Mouse (Mus musculus): Measurements from ENCODE around the gene Nek9. TPM values are rescaled to one million over a fixed set of nuclear protein-coding genes. Genes with fewer than 3 reads are reported as not detected.

Gene Nek9
- polyA plus RNA-seq, 1 experiment from 2014 or later: 29.1 TPM

Other genes starting within 250 kb of the Nek9 start
- gene Prox2, start 228.6 kb downstream of the Nek9 start, polyA plus RNA-seq (2015; fragmentation: Nextera tagmentation; extraction: Ambion mirVana): 3.6 and 4.1 TPM in 2 replicates
- 105 and 110 TPM in 2 replicates for gene Dlst, start 228.5 kb downstream of the Nek9 start, polyA plus RNA-seq (2015; fragmentation: Nextera tagmentation; extraction: Ambion mirVana)
- 0.31 and 0.33 TPM in 2 replicates for gene Rps6kl1, start 188.1 kb downstream of the Nek9 start, polyA plus RNA-seq (2015; fragmentation: Nextera tagmentation; extraction: Ambion mirVana)
- gene Pgf, start 161.6 kb downstream of the Nek9 start, polyA plus RNA-seq (2015; fragmentation: Nextera tagmentation; extraction: Ambion mirVana): 17.9 and 19.5 TPM in 2 replicates
- 78.3 and 79.9 TPM in 2 replicates for gene Eif2b2, start 119.9 kb downstream of the Nek9 start, polyA plus RNA-seq (2015; fragmentation: Nextera tagmentation; extraction: Ambion mirVana)
- 10.0 and 10.8 TPM in 2 replicates for gene Mlh3, start 68.8 kb downstream of the Nek9 start, polyA plus RNA-seq (2015; fragmentation: Nextera tagmentation; extraction: Ambion mirVana)
- 44.8 and 48.4 TPM in 2 replicates for gene Acyp1, start 50.9 kb downstream of the Nek9 start, polyA plus RNA-seq (2015; fragmentation: Nextera tagmentation; extraction: Ambion mirVana)
- gene Zc2hc1c, start 50.8 kb downstream of the Nek9 start, polyA plus RNA-seq (2015; fragmentation: Nextera tagmentation; extraction: Ambion mirVana): 1.0 and 1.2 TPM in 2 replicates
- gene Tmed10, start 35.5 kb upstream of the Nek9 start, polyA plus RNA-seq (2015; fragmentation: Nextera tagmentation; extraction: Ambion mirVana): 320 and 322 TPM in 2 replicates
- gene Fos, start 134.5 kb upstream of the Nek9 start, polyA plus RNA-seq (2015; fragmentation: Nextera tagmentation; extraction: Ambion mirVana): 6.1 and 7.2 TPM in 2 replicates

Measured in limb, embryonic 13.5 days (tissue).